Mouse (Mus musculus) heart, adult 2 months (tissue): ENCODE data around the gene Glyctk.

Experiments
- CTCF ChIP-seq: fragments of 200-600 bp; IDR thresholded peaks from 2 replicates; pipeline ENCODE4 v1.8.1; 2022; ENCODE audit warnings: antibody characterized with exemption, mild to moderate bottlenecking, moderate library complexity
- EP300 ChIP-seq: fragments of 200-500 bp; IDR thresholded peaks from 2 replicates; pipeline ENCODE4 v1.6.1; 2011; ENCODE audit warnings: low read depth, low read length, control low read depth; ENCODE audit not compliant: insufficient read depth
- POLR2A ChIP-seq: fragments of 200-500 bp; IDR thresholded peaks from 2 replicates; pipeline ENCODE4 v1.6.1; 2011; ENCODE audit warnings: mild to moderate bottlenecking, low read depth, low read length, control low read depth; ENCODE audit not compliant: insufficient read depth

- TF ChIP-seq POLR2A (no peak), EP300 (no peak), CTCF (no peak)
These were observed 47.9 kb upstream of the Glyctk start for GRCm38 (mm10) chr9:106205713-106206290.
